Mouse (Mus musculus) cerebellum, adult 2 months (tissue): ENCODE data around the gene Idh3b. TPM values are rescaled to one million over a fixed set of nuclear protein-coding genes. Genes with fewer than 3 reads are reported as not detected.

Experiments
- DNase-seq, 2 experiments: peaks; one replicate each; pipeline ENCODE4 v3.0.0; 2021
- H3K27ac ChIP-seq: fragments of 200-500 bp; 2 replicates; pipeline ENCODE4 v1.5.1; 2012; ENCODE audit warnings: low read length, control low read depth, inconsistent platforms; ENCODE audit not compliant: insufficient read depth
- H3K27me3 ChIP-seq: fragments of 200-500 bp; 2 replicates; pipeline ENCODE4 v1.6.1; 2012; ENCODE audit warnings: inconsistent platforms, mild to moderate bottlenecking, low read length, moderate library complexity; ENCODE audit not compliant: control insufficient read depth, insufficient read depth
- H3K4me1 ChIP-seq: fragments of 200-500 bp; 2 replicates; pipeline ENCODE4 v1.6.1; 2011; ENCODE audit warnings: low read length; ENCODE audit not compliant: control insufficient read depth, insufficient read depth
- H3K4me3 ChIP-seq: fragments of 200-500 bp; replicated peaks from 2 replicates; pipeline ENCODE3; 2011; ENCODE audit warnings: mild to moderate bottlenecking, low read depth, low read length, control low read depth; ENCODE audit not compliant: insufficient read depth
- CTCF ChIP-seq: fragments of 200-500 bp; IDR thresholded peaks from 2 replicates; pipeline ENCODE4 v1.5.1; 2011; ENCODE audit warnings: low read depth, mild to moderate bottlenecking, control low read depth, low read length, moderate library complexity, borderline replicate concordance; ENCODE audit not compliant: insufficient read depth
- POLR2A ChIP-seq: fragments of 200-500 bp; IDR thresholded peaks from 2 replicates; pipeline ENCODE4 v1.6.1; 2011; ENCODE audit warnings: low read length, control low read depth, borderline replicate concordance; ENCODE audit not compliant: insufficient read depth
- WGBS: fragments of 180-500 bp; shearing (Covaris S2); methylation state at CpG from one replicate; pipeline ENCODE4 v1.1.7; 2018; 5-methylcytosine and 5-hydroxymethylcytosine counted together
- polyA plus RNA-seq: library from polyadenylated mRNA; depleted of rRNA; stranded (reverse); fragments of >200 nt; gene quantifications from 2 replicates; pipeline ENCODE4 v1.2.3, GENCODE M21; 2012

Gene Idh3b
- polyA plus RNA-seq, 1 experiment: 514 TPM

GRCm38 (mm10) chr2:130279600-130280091 is 4.7 kb downstream of the Idh3b start:
- no peak for DNase-seq
- no peaks in the 10 kb centered on the region for H3K27me3 ChIP-seq
- no peak overlapping the region for H3K4me3 ChIP-seq
- H3K27ac ChIP-seq: no peak overlapping the region
- peaks cover 7% of the 10 kb centered on the region; the same call in 1 of the 2 replicates for H3K4me1 ChIP-seq
- TF ChIP-seq POLR2A (0 out of 2 replicates have a peak, but pooled peaks have one; percentile 11), CTCF (no peak)
- 35% methylated on average over 8 of the region's 8 CpGs for WGBS

- Histone ChIP-seq H3K4me1 (0 out of 2 replicates have a peak, but pooled peaks cover 7% of the 10 kb centered on the region), H3K27me3 (no peaks in the 10 kb centered on the region), H3K4me3 (no peak overlapping the region), H3K27ac (no peak overlapping the region)
- WGBS: 41% methylated on average over 6 of the region's 6 CpGs
- DNase-seq: peak in 1 of 2 experiments; percentile 37
- TF ChIP-seq POLR2A (no peak), CTCF (peak; percentile 51; the same call in 1 of the 2 replicates)
Observed at GRCm38 (mm10) chr2:130275649-130276048, 8.7 kb downstream of the Idh3b start.

GRCm38 (mm10) chr2:130274862-130275261 is 9.5 kb downstream of the Idh3b start:
- no peak for TF ChIP-seq CTCF
- no peak for TF ChIP-seq POLR2A
- Histone ChIP-seq H3K27ac (no peak overlapping the region), H3K27me3 (no peaks in the 10 kb centered on the region), H3K4me3 (peak overlapping the region; percentile 84), H3K4me1 (0 out of 2 replicates have a peak, but pooled peaks cover 4% of the 10 kb centered on the region)
- 2% methylated on average over 10 of the region's 10 CpGs for WGBS
- peak in 1 of 2 experiments; percentile 28 for DNase-seq

GRCm38 (mm10) chr2:130274149-130274861 is 10.0 kb downstream of the Idh3b start, which contains the start of gene Nop56:
Nop56 (plus strand) TSS chr2:130274430.
- Histone ChIP-seq H3K4me3 (peak within 1 kb of the TSS; percentile 84), H3K27me3 (no peaks in the 10 kb centered on the region), H3K4me1 (0 out of 2 replicates have a peak, but pooled peaks cover 4% of the 10 kb centered on the region), H3K27ac (peak within 1 kb of the TSS; percentile 81)
- DNase-seq: peak; percentile 99 to 100
- peak; percentile 100 for TF ChIP-seq POLR2A
- no peak for TF ChIP-seq CTCF
- WGBS: under 1% methylated on average over 68 of the region's 68 CpGs

GRCm38 (mm10) chr2:130273732-130274131 is 10.6 kb downstream of the Idh3b start:
- WGBS: 2% methylated on average over 14 of the region's 14 CpGs
- peak overlapping the region; percentile 81 for H3K27ac ChIP-seq
- H3K4me1 ChIP-seq: 0 out of 2 replicates have a peak, but pooled peaks cover 4% of the 10 kb centered on the region
- DNase-seq: no peak
- H3K27me3 ChIP-seq: no peaks in the 10 kb centered on the region
- TF ChIP-seq CTCF (no peak), POLR2A (no peak)
- H3K4me3 ChIP-seq: peak overlapping the region; percentile 82

- no peaks in the 10 kb centered on the region for H3K4me1 ChIP-seq
- H3K27me3 ChIP-seq: no peaks in the 10 kb centered on the region
- H3K27ac ChIP-seq: no peak overlapping the region
- no peak for DNase-seq
- no peak for TF ChIP-seq CTCF
- TF ChIP-seq POLR2A: no peak
- no peak overlapping the region for H3K4me3 ChIP-seq
- WGBS: 75% methylated on average over 7 of the region's 7 CpGs
Observed at GRCm38 (mm10) chr2:130268074-130268473, 16.3 kb downstream of the Idh3b start.

- DNase-seq: no peak
- Histone ChIP-seq H3K4me1 (no peaks in the 10 kb centered on the region), H3K4me3 (no peak overlapping the region), H3K27me3 (no peaks in the 10 kb centered on the region), H3K27ac (no peak overlapping the region)
- TF ChIP-seq POLR2A (no peak), CTCF (no peak)
- 88% methylated on average over 1 of the region's 1 CpGs for WGBS
Observed at GRCm38 (mm10) chr2:130265520-130265919, 18.8 kb downstream of the Idh3b start.

- DNase-seq: no peak
- no peak overlapping the region for H3K27ac ChIP-seq
- no peak for TF ChIP-seq CTCF
- TF ChIP-seq POLR2A: no peak
- no peak overlapping the region for H3K4me3 ChIP-seq
- H3K27me3 ChIP-seq: no peaks in the 10 kb centered on the region
- 78% methylated on average over 2 of the region's 2 CpGs for WGBS
- H3K4me1 ChIP-seq: no peaks in the 10 kb centered on the region
Observed at GRCm38 (mm10) chr2:130262398-130262797, 21.9 kb downstream of the Idh3b start.
